16 mouse cellular contexts compared by ENCODE assay signal in genomic region chr16:30453213-30453975, GRCm38 (mm10). TPM values are rescaled to one million over a fixed set of nuclear protein-coding genes. Genes with fewer than 3 reads are reported as not detected.
DNase-seq lines count a peak whose midpoint lies in the region; ATAC-seq and TF ChIP-seq lines count a peak whose summit lies in the region.
"Had no signal": no experiment of that assay in that cellular context is flagged by ENCODE, and none has a peak within 500 bp of the region (broad histone marks: within the 10 kb centered on the region; RNA-seq: fewer than 3 reads in every experiment).

No protein-coding gene starts in this region.

- no peaks in the 10 kb centered on the region for H3K27me3 ChIP-seq in liver, embryonic 15.5 days
- H3K27me3 ChIP-seq: heart, embryonic 15.5 days had no signal

- no peaks in the 10 kb centered on the region for H3K36me3 ChIP-seq in liver, embryonic 15.5 days (replicated peaks)
- H3K36me3 ChIP-seq: heart, embryonic 15.5 days had no signal

- H3K9ac ChIP-seq in liver, embryonic 15.5 days = no peak overlapping the region
- H3K9ac ChIP-seq: heart, embryonic 15.5 days had no signal

- no peak overlapping the region for H3K4me3 ChIP-seq in bone marrow, adult 2 months (replicated peaks; ENCODE audit: control insufficient read depth, low read depth, low read length)
- no peak overlapping the region for H3K4me3 ChIP-seq in liver, embryonic 15.5 days (replicated peaks)
- H3K4me3 ChIP-seq: heart, embryonic 15.5 days had no signal

- no peak for TF ChIP-seq CTCF in bone marrow, adult 2 months (IDR thresholded peaks at IDR 0.05; ENCODE audit: control insufficient read depth, insufficient read depth, low read length)

- ATAC-seq in liver, embryonic 15.5 days (ENCODE audit: insufficient read depth) = peak; percentile 60; the same call in 1 of the 2 replicates
- ATAC-seq: forebrain, embryonic 16.5 days; hindbrain, postnatal 0 days had no signal

- WGBS in bone marrow, adult 2 months = 7% methylated on average over 5 of the region's 5 CpGs
- WGBS in liver, embryonic 15.5 days (ENCODE audit: insufficient replicate concordance) = 14% methylated on average over 5 of the region's 5 CpGs

- intact Hi-C loops in heart, postnatal 25 days (cut with DNase I) = no loop called here

- H3K27ac ChIP-seq in bone marrow, adult 2 months (ENCODE audit: control insufficient read depth, insufficient read depth, low read depth, low read length, poor library complexity) = peak overlapping the region; percentile 48
- H3K27ac ChIP-seq in liver, embryonic 15.5 days (replicated peaks) = peak overlapping the region; percentile 67
- H3K27ac ChIP-seq: heart, embryonic 15.5 days; hindbrain, postnatal 0 days; kidney, postnatal 0 days had no signal

- peaks cover 2% of the 10 kb centered on the region for H3K4me1 ChIP-seq in bone marrow, adult 2 months (ENCODE audit: control insufficient read depth, insufficient read depth, low read length)
- H3K4me1 ChIP-seq in liver, embryonic 15.5 days (replicated peaks) = peaks cover 60% of the 10 kb centered on the region
- H3K4me1 ChIP-seq: heart, embryonic 15.5 days had no signal

- H3K9me3 ChIP-seq in liver, embryonic 15.5 days (replicated peaks) = no peaks in the 10 kb centered on the region
- H3K9me3 ChIP-seq: heart, embryonic 15.5 days had no signal

- TF ChIP-seq POLR2A in bone marrow, adult 2 months (IDR thresholded peaks at IDR 0.05; ENCODE audit: borderline replicate concordance, control insufficient read depth, low read depth, low read length) = no peak

- no peak overlapping the region for H3K4me2 ChIP-seq in liver, embryonic 15.5 days
- H3K4me2 ChIP-seq: heart, embryonic 15.5 days had no signal

- DNase-seq in heart, adult 11 months = peak; percentile 28
- DNase-seq in heart, postnatal 25 days (ENCODE audit: low spot score) = no peak
- DNase-seq in thymus, postnatal 0 days (ENCODE audit: low spot score) = peak; percentile 41
- DNase-seq in layer of hippocampus, adult 18-20 months (ENCODE audit: low spot score in 2 of 2) = no peak
- DNase-seq in layer of hippocampus, postnatal 10 days (ENCODE audit: low spot score in 2 of 2) = no peak
- DNase-seq in lung, postnatal 25 days (ENCODE audit: low spot score) = no peak
- DNase-seq: cerebellum, postnatal 36 days; gastrocnemius, postnatal 10 days; lung, postnatal 36 days; right cerebral cortex, postnatal 25 days had no signal

RNA-seq across cellular contexts. Expression of gene Atp13a3, which starts 47.6 kb away (rescaled TPM):
- 10 to 100 TPM; 52.4 to 61.6 TPM for total RNA-seq in heart, postnatal 25 days (2021)
- polyA plus RNA-seq in bone marrow, adult 2 months (2011; ENCODE audit: insufficient read depth, insufficient read length, low replicate concordance, missing spikeins) = 20.0 and 24.2 TPM in 2 replicates
- 6.2 and 6.5 TPM in 2 replicates for polyA plus RNA-seq in liver, embryonic 15.5 days (2015; fragmentation: Nextera tagmentation; extraction: Ambion mirVana)
- polyA plus RNA-seq in thymus, postnatal 0 days (2015; fragmentation: Nextera tagmentation; extraction: Ambion mirVana) = 26.4 and 32.9 TPM in 2 replicates
- 10 to 100 TPM; 71.5 to 72.9 TPM for total RNA-seq in layer of hippocampus, adult 18-20 months (2021)
- total RNA-seq in layer of hippocampus, postnatal 10 days (2021) = 10 to 100 TPM; 63.7 to 72.4 TPM

Comparison
In these comparisons a context has a peak if more than half of its experiments do, and no peak if none do; other contexts are left out.
1. DNase-seq: peak in heart, adult 11 months (single experiment) and thymus, postnatal 0 days (single experiment); none in heart, postnatal 25 days (single experiment), layer of hippocampus, adult 18-20 months (0 of 2), layer of hippocampus, postnatal 10 days (0 of 2) and lung, postnatal 25 days (single experiment).